8 mouse cellular contexts compared by ENCODE assay signal in genomic region chr8:11419645-11420044, GRCm38 (mm10). TPM values are rescaled to one million over a fixed set of nuclear protein-coding genes. Genes with fewer than 3 reads are reported as not detected.
DNase-seq lines count a peak whose midpoint lies in the region; ATAC-seq and TF ChIP-seq lines count a peak whose summit lies in the region.

No protein-coding gene starts in this region.

- TF ChIP-seq POLR2A in lung, adult 2 months (IDR thresholded peaks at IDR 0.05; ENCODE audit: borderline replicate concordance, extremely low read depth, low read depth, low read length) = no peak

- no peaks in the 10 kb centered on the region for H3K4me1 ChIP-seq in E14TG2a.4 (replicated peaks; ENCODE audit: low read depth, low read length)
- H3K4me1 ChIP-seq in forebrain, embryonic 16.5 days (replicated peaks; ENCODE audit: control insufficient read depth, insufficient read depth, low read length) = peaks cover 24% of the 10 kb centered on the region
- H3K4me1 ChIP-seq in lung, adult 2 months (ENCODE audit: control insufficient read depth, insufficient read depth, low read length) = no peaks in the 10 kb centered on the region; the same call in 1 of the 2 replicates
- H3K4me1 ChIP-seq in neural tube, embryonic 15.5 days = peaks cover 13% of the 10 kb centered on the region

- H3K27me3 ChIP-seq in E14TG2a.4 (ENCODE audit: insufficient read depth, low read length) = peaks cover 12% of the 10 kb centered on the region
- no peaks in the 10 kb centered on the region for H3K27me3 ChIP-seq in forebrain, embryonic 16.5 days (replicated peaks; ENCODE audit: control insufficient read depth, insufficient read depth, low read length)
- no peaks in the 10 kb centered on the region for H3K27me3 ChIP-seq in neural tube, embryonic 15.5 days (replicated peaks)

- no peak overlapping the region for H3K9ac ChIP-seq in forebrain, embryonic 16.5 days (replicated peaks; ENCODE audit: low read depth, low read length)
- no peak overlapping the region for H3K9ac ChIP-seq in neural tube, embryonic 15.5 days (replicated peaks)

- H3K27ac ChIP-seq in forebrain, embryonic 16.5 days (ENCODE audit: low read length) = peak overlapping the region; percentile 77
- peak overlapping the region; percentile 51 for H3K27ac ChIP-seq in neural tube, embryonic 15.5 days (replicated peaks)

- no peaks in the 10 kb centered on the region for H3K9me3 ChIP-seq in E14TG2a.4 (ENCODE audit: low read length)
- no peaks in the 10 kb centered on the region for H3K9me3 ChIP-seq in forebrain, embryonic 16.5 days (ENCODE audit: control insufficient read depth, low read length)
- H3K9me3 ChIP-seq in neural tube, embryonic 15.5 days (replicated peaks) = no peaks in the 10 kb centered on the region

- 13% methylated on average over 2 of the region's 2 CpGs for WGBS in forebrain, embryonic 16.5 days
- WGBS in lung, adult 2 months = 10% methylated on average over 2 of the region's 2 CpGs
- 14% methylated on average over 2 of the region's 2 CpGs for WGBS in neural tube, embryonic 15.5 days

- DNase-seq in A20 (ENCODE audit: low read depth, low spot score) = peak; percentile 67
- peak; percentile 32 for DNase-seq in cerebellum, adult 11-12 months
- DNase-seq in lung, adult 2 months = peak; percentile 54
- DNase-seq in frontal cortex, postnatal 14 days (ENCODE audit: low spot score in 2 of 2) = no peak

- peak; percentile 66 for ATAC-seq in forebrain, embryonic 16.5 days
- ATAC-seq in inflammation-experienced regulatory T-cells, adult 6 months = peak; percentile 41
- peak; percentile 51; the same call in 1 of the 2 replicates for ATAC-seq in neural tube, embryonic 15.5 days (ENCODE audit: low FRiP score)

- TF ChIP-seq CTCF in E14TG2a.4 (conservative IDR thresholded peaks at IDR 0.05; ENCODE audit: low read length) = peak; percentile 83
- TF ChIP-seq CTCF in lung, adult 2 months (IDR thresholded peaks at IDR 0.05; ENCODE audit: insufficient read depth, low read length) = peak; percentile 84

- no peak overlapping the region for H3K4me2 ChIP-seq in forebrain, embryonic 16.5 days (ENCODE audit: low read length)
- no peak overlapping the region for H3K4me2 ChIP-seq in neural tube, embryonic 15.5 days

- H3K4me3 ChIP-seq in E14TG2a.4 (replicated peaks; ENCODE audit: low read length) = no peak overlapping the region
- H3K4me3 ChIP-seq in forebrain, embryonic 16.5 days (replicated peaks; ENCODE audit: low read length) = no peak overlapping the region
- H3K4me3 ChIP-seq in lung, adult 2 months (replicated peaks; ENCODE audit: extremely low read depth, low read depth, low read length) = no peak overlapping the region
- no peak overlapping the region for H3K4me3 ChIP-seq in neural tube, embryonic 15.5 days (replicated peaks)

- no peaks in the 10 kb centered on the region for H3K36me3 ChIP-seq in E14TG2a.4 (ENCODE audit: insufficient read depth, low read length)
- H3K36me3 ChIP-seq in forebrain, embryonic 16.5 days (ENCODE audit: control insufficient read depth, insufficient read depth) = no peaks in the 10 kb centered on the region
- H3K36me3 ChIP-seq in neural tube, embryonic 15.5 days = no peaks in the 10 kb centered on the region

RNA-seq across cellular contexts. Expression of gene Rab20, which starts 58.9 kb away (rescaled TPM):
- 0.63 and 0.77 TPM in 2 replicates for polyA plus RNA-seq in forebrain, embryonic 16.5 days (2015; fragmentation: Nextera tagmentation; extraction: Ambion mirVana)
- polyA plus RNA-seq in inflammation-experienced regulatory T-cells, adult 6 months (2017; shearing (Covaris generic)) = 10 to 100 TPM in 2 of 3 experiments, 1 to 10 TPM in 1; 5.4 to 16.0 (median 11.1) TPM
- polyA plus RNA-seq in lung, adult 2 months (2012; rRNA removed) = 17.3 and 19.5 TPM in 2 replicates
- polyA plus RNA-seq in neural tube, embryonic 15.5 days (2015; fragmentation: Nextera tagmentation; extraction: Ambion mirVana) = 1.00 and 3.0 TPM in 2 replicates

Comparison
In these comparisons a context has a peak if more than half of its experiments do, and no peak if none do; other contexts are left out.
1. DNase-seq: peak in A20 (single experiment), cerebellum, adult 11-12 months (single experiment) and lung, adult 2 months (single experiment); none in frontal cortex, postnatal 14 days (0 of 2).
2. Peak in every context shown above with its lines, with median percentiles within 50 percentile points of each other: ATAC-seq.